Mouse (Mus musculus) brain, embryonic 18.5 days (tissue): Measurements from ENCODE around the gene Brf1.
A peak's percentile ranks its signal among the peaks of the same experiment; 100 is the strongest.

Experiments
- DNase-seq: peaks from one replicate; pipeline ENCODE4 v3.0.0-alpha.2; 2012; ENCODE audit warnings: low read depth, low spot score

The Brf1 gene

DNA sequence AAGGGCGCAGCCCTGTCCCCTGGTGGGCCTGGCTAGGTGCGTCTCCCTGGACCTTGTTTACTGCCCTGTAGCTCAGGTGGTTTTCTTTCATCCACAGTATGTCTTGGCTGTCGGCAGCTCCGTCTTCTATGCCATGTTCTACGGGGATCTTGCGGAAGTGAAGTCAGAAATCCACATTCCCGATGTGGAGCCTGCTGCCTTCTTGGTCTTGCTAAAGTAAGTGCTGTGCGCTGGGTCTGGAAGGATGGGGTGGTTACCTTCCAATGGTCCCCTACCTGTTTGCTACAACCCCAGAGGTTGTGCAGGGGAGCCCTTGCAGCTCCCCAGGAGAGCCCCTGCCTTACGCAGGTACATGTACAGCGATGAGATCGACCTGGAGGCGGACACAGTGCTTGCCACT is 23.3 kb downstream of the Brf1 start:
- no peak for DNase-seq

DNA sequence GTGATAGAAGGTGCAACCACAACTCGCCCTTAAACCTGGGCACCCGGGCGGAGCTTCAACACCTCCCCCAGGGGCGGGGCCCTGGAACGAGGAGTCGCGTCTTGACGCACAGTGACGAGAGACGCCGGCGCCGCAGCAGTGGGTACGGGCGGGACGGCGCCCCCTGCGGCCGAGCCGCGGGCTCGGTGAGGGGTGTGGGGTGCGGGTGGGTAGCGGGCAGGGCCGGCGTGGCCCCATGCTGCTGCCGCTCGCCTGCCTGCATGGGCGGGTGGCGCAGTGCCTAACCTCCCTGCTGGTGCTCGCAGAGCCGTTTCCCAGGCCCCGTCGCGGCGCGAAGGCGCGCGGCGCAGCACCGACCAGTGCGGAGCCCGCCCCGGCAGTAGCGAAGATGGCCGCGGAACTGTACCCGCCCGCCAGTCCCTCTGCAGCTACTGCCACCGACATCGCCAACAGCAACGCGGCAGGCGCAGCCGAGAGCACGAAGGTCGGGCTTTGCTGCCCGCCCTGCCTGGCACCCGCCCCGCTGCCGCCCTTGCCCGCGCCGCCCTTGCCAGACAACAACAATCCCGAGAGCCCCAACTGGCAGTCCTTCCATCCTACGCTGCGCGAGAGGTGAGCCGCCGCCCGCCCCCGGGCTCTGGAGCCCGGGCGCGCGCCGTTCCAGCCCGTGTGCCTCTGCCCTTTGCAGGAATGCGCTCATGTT is 24.0 kb downstream of the Brf1 start, which contains the start of gene Btbd6:
TSS of gene Btbd6 (plus strand) at position 112 of the 703 bp plus-strand sequence.
- peak; percentile 72 for DNase-seq

DNA sequence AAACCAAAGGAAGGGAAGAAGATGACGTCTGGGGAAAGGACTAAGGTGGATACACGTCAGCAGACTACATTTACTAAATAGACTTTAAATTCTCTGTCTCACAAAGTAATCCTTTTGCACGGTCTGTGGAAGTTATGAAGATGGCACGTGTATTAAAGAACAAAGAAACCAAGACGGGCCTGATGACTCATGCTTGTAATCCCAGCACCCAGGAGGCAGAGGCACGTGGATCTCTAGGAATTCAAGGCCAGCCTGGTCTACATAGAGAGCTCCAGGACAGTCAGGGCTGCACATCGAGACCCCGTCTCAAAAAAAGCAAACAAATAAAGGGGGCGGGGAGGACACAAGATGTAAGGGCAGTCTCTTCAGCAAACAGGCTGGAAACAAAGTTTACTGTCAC is 25.8 kb downstream of the Brf1 start:
- no peak for DNase-seq

DNA sequence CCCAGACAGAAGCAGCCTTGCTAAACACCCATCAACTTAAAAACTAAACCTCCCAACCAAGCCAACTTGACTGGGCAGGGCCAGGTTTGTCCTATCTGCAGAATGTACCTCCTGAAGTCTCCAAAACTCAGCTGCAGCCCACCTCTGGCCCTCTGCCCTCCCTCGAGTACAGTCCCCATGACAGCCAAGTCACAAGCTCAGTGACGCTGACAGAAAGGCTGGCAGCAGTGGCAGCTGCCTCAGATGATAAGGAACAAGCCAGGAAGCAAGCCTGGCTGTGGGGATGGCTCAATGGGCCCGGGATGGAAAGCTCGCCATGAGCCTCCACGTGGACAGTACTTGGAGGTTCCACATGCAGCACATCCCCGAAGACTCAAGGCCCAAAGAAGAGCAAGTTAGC is 30.9 kb downstream of the Brf1 start:
- no peak for DNase-seq

DNA sequence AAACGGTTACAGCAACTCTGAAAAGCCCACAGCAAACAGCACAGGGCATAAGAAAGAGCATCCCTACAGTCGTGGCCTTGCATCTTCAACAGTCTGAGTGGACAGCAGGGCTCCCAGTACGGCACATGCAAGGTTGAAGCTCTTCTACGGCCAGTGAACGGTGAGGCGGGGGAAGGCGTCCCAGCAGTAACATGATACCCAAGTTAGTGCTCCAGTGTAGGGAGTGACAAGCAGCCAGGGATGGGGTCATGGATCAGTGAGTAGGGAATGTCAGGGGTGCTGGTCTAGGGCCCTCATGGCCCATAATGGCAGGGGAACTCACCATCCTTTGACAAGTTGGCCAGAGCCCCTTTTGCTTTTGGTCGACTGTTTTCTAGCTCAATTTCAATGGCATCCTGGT is 31.6 kb downstream of the Brf1 start:
- DNase-seq: no peak

DNA sequence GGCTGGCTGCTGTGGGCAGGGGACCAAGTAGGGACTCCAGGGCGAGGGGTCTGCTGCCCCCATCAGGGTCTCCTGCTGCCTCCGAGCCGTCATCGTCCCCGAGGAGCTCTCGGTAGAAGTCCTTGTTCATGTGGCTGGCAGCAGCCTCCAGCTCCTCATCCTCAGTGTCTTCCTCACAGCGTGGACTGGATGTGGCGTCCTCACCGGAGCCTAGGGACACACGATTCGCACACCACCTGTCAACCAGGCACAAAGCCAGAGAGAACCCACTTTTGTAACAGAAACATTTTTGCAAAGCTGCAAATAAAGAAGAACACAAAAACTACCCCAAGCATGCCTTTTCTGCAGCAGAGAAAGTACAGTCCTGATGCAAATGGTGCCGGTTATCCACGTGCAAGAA is 34.7 kb downstream of the Brf1 start:
- DNase-seq: no peak

DNA sequence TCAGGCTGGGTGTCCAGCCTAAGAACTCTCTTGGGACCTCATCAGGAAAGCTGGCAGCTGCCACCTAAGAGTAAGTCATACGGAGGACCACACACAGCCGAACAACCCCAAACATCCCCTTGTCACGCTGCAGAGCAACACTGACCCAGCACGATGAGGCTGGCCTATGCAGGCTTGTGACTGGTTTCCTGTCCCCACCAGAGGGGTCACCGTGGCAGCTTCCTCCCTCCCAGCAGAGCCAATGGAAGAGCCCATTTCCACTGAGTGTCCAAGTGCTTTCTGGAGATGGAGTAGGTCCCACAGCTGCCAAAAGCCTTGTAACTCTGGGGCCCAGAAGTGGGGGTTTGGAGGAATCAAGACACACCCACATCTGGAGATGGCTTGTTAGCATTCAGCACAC is 38.6 kb downstream of the Brf1 start:
- no peak for DNase-seq

DNA sequence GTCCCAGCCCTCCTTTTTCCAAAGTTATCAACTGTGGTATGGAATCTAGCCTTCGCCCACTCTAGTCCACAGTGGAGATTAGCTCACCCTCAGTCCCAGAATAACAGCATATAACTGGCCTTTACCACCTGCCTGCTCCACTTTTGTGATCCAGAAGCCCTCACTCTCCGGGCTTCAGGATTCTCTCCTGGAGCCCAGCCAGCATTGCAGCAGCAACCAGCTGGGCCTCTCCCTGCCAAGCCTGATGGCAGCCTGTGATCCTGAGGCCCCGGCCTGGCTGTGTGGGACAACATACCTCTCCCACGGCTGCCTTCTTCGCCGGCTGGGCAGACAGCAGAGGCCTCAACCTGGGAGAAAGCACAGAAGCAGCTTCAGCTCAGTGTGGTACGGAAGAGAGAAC is 39.1 kb downstream of the Brf1 start:
- DNase-seq: no peak

DNA sequence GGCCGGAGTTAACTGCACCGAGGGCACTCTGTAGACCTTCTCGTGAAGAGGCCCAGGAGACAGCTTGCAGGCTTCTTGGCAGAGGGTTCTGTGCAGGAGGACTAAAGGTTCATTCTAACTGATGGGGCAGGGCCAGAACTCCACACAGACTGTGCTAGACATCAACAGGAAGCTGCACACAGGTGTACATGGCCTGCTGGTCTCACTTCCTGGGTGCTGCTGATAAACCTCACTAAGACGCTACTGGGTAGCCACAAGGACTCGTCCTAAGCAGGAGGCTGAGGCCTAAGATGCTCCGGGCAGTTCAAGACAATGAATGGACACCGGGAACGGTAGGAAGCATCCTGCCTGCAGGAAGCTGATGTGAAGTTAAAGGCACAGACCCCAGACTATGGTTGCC is 41.1 kb downstream of the Brf1 start:
- DNase-seq: no peak

DNA sequence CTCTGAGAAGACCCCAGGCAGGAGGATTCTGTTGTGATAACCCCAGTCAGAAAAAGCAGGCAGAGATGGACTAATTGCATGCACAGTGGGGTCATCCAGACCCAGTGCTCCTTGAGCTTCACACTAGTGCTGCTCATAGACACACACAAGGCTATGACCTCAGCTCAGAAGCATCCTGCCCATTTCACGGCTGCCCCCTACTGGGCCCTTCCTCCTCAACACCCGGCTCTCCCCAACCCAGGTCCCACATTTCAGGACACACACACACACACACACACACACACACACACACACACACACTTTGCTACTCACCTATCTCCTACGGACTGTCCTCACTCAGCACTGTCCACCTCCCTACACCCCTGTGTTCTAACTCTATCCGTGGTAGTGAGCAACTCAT is 42.2 kb downstream of the Brf1 start:
- no peak for DNase-seq

DNA sequence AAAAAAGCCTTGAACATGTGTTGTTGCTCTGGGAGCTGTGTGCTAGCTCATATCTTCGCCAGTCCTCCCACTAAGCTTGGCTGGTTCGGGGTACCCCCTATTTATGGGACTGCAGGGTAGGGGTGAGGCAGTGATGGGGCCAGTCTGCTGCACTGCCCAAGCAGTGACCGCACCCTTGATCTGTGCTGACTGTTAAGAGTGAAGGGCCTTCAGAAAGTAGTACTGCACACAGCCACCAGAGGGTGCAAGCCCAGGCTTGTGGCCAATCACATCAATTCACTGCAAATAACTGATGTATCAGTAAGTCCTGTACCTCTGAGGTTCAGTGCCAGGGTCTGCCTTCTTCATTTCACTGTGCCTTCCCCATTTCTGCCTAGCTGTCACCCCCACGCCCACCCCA is 44.7 kb downstream of the Brf1 start:
- no peak for DNase-seq

DNA sequence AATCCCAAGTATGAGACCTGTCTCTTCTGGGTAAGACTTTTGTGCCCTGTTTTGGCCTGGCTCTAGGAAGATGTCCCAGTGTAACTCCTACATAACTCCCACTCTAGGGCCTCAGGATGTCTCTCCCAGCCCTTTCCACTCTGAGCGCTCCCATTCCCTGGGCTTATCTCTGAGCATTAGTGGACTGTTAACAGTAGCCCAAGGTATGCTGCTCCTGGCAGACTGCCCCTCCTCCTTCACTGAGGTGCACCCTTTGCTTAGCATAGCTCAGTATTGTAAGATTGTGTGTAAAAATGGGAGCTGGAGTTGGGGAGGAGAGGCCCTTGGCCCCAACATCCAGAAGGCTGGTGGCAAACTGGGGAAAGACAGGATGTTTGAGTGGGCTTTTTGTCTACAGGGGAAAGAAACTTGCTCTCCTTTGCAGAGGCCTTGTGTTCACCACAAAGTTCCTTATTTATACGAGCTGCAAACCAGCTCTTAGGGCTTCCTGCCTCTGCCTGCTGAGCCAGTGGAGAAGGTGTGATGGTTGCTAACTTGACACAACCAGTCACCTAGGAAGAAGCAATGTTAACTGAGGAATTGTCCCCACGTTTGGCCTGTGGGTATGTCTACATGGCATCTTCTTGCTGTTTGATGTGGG is 47.5 kb downstream of the Brf1 start:
- no peak for DNase-seq

DNA sequence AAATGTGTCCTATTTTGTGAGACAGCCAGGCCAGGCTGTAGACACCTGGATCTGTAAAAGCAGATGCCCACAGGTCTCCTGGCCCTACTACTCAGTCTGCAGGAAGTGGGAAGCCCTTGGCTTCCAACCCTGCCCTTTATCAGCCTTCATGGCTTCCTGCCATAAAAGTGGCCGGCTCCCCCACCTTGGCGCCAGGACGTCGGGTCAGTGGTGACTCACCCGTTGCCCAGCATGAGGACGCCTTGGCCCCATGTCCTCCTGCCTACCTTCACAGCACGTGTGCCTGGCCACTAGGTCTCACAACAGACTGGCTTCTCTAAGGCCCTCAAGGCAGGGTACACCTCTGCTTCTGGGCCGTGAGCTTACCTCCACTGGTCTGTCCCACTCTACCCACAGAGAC is 48.1 kb downstream of the Brf1 start:
- no peak for DNase-seq

DNA sequence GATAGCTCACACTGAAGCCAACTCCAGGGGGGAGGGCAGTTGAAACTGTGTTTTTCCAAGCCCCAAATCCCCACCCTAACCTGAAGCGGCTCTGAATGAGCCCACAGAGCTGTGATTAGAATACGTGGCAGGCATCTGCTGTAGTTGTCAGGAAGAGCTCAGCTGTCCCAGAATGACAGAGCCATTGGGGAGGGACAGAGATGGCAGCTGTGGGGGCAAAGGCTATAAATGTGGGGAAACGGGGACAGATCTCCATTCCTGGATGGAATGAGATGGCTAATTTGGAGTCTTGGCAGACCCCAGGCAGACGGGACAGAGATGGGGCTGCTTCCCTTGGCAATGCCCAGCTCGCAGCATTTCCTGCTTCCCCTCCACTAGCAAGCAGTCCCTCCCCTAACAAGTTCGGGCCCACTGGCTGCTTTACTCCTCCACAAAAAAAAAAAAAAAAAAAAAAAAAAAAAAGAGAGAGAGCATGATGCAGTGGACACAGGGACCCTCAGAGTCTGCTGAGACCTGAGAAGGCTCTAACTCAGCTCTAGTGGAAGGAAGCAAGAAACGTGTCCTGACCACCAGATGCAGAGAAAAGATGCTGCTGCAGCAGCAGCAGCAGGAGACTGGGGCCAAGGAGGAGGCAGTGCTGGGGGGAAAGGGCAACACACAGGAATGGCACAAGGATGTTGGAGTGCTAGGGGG is 49.2 kb downstream of the Brf1 start:
- DNase-seq: no peak

DNA sequence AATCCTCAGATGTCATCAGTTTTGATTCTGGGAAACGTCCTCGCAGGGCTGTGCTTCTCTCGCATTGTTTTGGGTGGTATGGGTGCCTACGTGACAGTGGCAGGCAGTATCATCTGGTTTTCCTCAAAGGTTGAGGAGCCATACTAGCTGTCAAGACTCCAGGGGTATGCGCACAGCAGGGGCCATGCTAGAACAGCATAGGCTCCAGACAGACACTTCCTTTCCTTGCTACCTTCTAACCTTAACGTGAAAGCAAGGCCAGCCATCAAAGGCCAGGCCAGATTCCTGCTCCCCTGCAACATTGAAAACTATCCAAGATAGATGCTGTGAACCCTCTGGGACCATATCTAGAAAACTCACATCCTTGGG is 49.8 kb downstream of the Brf1 start:
- no peak for DNase-seq

DNA sequence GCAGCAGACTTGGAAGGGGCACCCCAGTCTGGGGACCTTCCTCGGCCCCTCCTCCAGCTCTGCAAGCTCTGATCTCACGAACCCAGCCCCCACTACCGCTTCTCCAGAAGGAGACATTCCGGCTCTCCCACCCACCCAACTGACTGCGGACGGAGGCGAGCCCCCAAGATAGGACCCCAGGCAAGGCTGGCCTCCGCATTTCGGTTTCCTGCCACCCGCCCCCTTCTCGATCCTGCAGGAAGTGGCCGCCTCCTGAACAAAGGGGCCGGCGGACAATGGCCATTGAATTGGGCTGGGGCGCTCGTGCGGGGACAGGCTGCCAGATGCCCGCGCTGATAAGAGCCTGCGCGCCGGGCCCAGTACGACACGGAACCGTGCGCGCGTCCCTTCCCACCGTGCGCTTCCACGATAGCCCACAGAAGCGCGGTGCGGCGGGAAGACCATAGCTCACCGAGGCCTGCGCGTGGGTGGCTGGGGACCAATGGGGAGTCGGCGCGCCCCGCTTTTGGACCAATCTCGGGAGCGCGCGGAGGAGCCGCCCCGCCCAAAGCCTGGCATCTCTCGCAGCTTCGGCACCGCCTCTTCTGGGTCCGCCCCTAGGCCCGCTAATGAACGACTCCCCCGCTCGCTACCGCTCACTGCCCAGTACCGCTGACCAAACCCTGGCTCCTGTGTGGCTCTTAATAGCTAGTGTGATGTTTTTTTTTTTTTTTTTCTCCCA is 50.3 kb downstream of the Brf1 start:
- DNase-seq: peak; percentile 88

DNA sequence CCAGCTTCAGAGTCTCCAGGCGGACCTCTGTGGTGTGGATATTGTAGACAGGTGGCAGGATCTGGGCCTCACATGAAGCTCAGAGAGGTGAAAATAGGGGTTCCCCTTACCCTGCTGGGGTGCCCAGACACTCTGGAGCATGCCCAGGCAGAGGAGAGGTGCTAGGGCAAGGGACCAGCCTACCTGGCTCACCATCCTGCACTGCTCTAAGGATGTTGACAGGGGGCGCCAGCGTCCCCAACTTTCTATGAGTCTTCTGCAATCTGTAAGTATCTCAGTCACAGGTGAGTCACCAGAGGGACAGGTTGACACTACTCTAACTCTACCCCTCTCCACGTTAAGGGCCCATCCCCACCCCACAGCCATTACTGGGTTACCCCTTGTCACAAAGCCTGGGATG is 53.2 kb downstream of the Brf1 start:
- DNase-seq: no peak

DNA sequence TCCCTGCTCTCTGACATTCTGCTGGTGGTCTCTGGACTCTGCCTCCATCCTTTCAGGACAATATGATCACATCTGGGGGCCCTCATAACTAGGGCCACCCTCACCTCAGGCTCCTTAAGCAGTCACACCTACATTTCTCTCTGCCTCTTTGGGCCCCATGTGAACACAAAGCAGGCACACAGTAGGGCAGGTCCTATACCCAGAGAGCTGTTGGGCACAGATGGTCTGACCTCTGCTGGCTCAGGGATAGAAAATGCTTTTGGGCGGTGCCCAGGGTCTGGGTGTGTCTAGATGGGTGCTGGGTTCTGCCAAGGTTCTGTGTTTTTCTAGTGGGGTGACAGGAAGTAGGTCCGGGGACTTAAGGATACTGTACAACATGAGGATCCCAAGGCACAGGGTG is 56.8 kb downstream of the Brf1 start:
- DNase-seq: no peak

DNA sequence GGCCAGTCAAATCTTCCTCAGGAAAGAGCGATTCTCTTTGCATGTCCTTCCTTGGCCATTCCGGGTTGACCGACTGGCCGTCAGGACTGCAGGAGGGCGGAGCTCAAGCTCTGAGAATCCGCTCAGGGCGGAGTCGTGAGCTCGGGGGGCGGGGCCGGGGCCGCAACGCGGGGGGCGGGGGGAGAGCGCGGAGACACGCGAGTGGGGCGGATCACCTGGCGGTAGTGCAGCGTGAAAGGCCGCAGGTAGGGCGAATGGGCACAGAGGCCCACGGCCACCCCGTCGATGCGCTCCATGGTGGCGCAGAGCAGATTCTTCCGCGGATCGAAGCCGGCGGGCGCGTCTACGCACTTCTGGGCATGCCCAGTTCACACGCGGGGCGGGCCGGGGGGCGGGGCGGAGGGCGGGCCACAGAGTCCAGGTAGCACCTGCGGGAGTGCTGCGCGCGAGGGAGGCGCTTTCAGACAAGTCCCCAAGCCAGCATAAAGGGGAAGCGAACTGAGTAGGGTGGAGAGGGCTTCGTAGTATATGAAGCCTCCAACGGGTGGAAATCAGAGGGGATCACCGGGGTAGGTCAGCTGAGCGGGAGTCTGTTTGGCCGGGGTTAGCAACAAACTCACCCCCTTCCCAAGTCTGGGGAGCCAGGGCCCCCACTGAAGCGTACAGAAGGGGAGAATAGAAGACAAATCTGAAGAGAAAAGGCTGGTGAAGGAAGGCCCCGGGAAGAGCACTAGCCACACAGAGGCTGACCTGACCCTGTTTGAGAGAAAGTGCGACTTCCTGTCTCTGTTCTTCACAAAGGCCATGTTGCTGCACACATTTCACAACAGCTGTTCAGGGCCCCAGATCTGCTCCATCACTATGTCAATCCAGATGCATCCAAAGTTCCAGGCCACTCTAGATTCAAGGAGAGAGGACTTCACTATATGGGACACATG is 58.5 kb downstream of the Brf1 start, which contains the start of gene Nudt14:
TSS of gene Nudt14 (minus strand) at position 349 of the 938 bp plus-strand sequence.
- no peak for DNase-seq

DNA sequence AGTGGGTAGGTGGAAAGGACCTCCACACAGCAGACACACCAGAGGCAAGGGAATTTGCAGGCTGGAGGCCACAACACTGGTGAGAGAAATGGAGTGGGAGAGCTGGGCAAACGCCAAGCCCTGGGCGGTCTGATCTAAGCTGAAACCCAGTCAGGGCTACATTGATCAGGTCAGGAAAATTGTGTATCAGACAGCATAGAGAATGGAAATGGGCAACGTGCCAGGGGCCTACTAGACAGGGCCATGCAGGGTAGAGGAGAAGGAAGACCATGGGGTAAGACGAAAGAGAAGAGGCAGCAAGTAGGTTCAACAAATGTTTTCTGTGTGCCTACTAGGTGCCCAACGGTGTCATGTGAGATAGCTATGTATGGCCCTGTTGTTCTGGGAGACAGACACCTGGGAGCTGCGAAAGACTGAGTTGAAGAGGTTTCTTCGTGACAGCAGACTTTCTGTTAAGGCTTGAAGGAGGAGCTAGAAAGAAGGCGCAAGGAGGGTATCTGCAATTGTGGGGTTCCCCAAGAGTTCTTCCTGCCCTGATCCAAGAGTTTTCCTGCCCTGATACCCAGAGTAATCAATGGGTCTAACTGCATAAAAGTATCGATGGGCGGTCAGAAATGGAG is 59.2 kb downstream of the Brf1 start:
- no peak for DNase-seq

DNA sequence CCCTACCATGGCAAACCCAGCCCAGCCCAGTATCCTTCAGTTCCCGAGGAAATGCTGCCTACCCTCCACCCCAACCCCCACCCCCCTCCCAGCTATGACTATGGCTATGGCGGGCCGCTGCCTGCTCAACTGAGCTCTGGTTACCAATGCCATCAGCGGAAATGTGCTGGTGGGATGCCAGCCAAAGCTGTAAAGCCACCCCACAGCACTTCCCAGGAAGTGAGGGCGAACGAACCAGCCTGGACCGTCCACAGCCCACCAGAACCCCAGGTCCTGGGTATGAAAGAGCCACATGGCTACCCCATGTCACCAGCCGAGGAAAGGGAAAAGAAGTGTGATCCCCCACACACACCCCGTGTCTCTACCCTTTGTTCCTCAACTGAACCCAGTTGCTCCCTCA is 59.8 kb downstream of the Brf1 start:
- DNase-seq: no peak
